Mouse (Mus musculus) MEL (cell line): Measurements from ENCODE around the gene Diablo. TPM values are rescaled to one million over a fixed set of nuclear protein-coding genes. Genes with fewer than 3 reads are reported as not detected.

Experiments used
- polyA plus RNA-seq, 2 experiments: library from polyadenylated mRNA; stranded (reverse) in 1 of 2; unstranded in 1 of 2; fragments of >175 nt in 1 of 2; fragments of >200 nt in 1 of 2; gene quantifications; 2 replicates each; pipeline versions ENCODE4 v1.2.1 to v1.2.4; 2012; ENCODE audit warnings: low replicate concordance in 2 of 2, low read depth in 1 of 2; ENCODE audit not compliant: insufficient read length in 2 of 2, insufficient read depth in 1 of 2, missing spikeins in 1 of 2
- total RNA-seq: library from RNA; depleted of rRNA; stranded (reverse); fragments of 300-350 nt; gene quantifications from 2 replicates; pipeline ENCODE4 v1.2.3, GENCODE M21; 2012; rRNA removed

Diablo gene
- total and polyA plus RNA-seq, 3 experiments: 48.9 to 70.8 TPM; not detected in 1

Other genes with a start within 250 kb of the Diablo start
- gene Bcl7a, start 180.3 kb downstream of the Diablo start, total RNA-seq: 3.1 and 3.5 TPM in 2 replicates
- gene Bcl7a, start 180.3 kb downstream of the Diablo start, polyA plus RNA-seq: 10 to 100 TPM in 1 of 2 experiments, not detected in 1; 11.0 TPM
- 5.2 and 5.7 TPM in 2 replicates for gene Mlxip, start 129.4 kb downstream of the Diablo start, total RNA-seq
- 10 to 100 TPM in 1 of 2 experiments, not detected in 1; 21.9 TPM for gene Mlxip, start 129.4 kb downstream of the Diablo start, polyA plus RNA-seq
- gene Lrrc43, start 34.9 kb downstream of the Diablo start, total RNA-seq: not detected in 2 replicates
- not detected for gene Lrrc43, start 34.9 kb downstream of the Diablo start, polyA plus RNA-seq
- not detected in 2 replicates for gene Il31, start 34.7 kb downstream of the Diablo start, total RNA-seq
- gene Il31, start 34.7 kb downstream of the Diablo start, polyA plus RNA-seq: not detected
- gene B3gnt4, start 13.7 kb downstream of the Diablo start, total RNA-seq: 0.23 and 0.39 TPM in 2 replicates
- under 1 TPM in 1 of 2 experiments, not detected in 1; 0.25 TPM for gene B3gnt4, start 13.7 kb downstream of the Diablo start, polyA plus RNA-seq
- gene Gm49027, start 1.3 kb upstream of the Diablo start, total RNA-seq: 0.54 TPM in 1 of 2 replicates, not detected in the other
- under 1 TPM in 1 of 2 experiments, not detected in 1; 0.53 TPM for gene Gm49027, start 1.3 kb upstream of the Diablo start, polyA plus RNA-seq
- 20.9 and 21.4 TPM in 2 replicates for gene Vps33a, start 48.9 kb upstream of the Diablo start, total RNA-seq
- 10 to 100 TPM in 1 of 2 experiments, not detected in 1; 23.9 TPM for gene Vps33a, start 48.9 kb upstream of the Diablo start, polyA plus RNA-seq
- 13.3 and 16.2 TPM in 2 replicates for gene Clip1, start 160.4 kb upstream of the Diablo start, total RNA-seq
- gene Clip1, start 160.4 kb upstream of the Diablo start, polyA plus RNA-seq: 10 to 100 TPM in 1 of 2 experiments, not detected in 1; 23.0 TPM
- 17.2 and 18.4 TPM in 2 replicates for gene Zcchc8, start 196.9 kb upstream of the Diablo start, total RNA-seq
- 10 to 100 TPM in 1 of 2 experiments, not detected in 1; 57.4 TPM for gene Zcchc8, start 196.9 kb upstream of the Diablo start, polyA plus RNA-seq
- gene Rsrc2, start 225.2 kb upstream of the Diablo start, total RNA-seq: 55.2 and 56.9 TPM in 2 replicates
- 10 to 100 TPM in 1 of 2 experiments, not detected in 1; 82.9 TPM for gene Rsrc2, start 225.2 kb upstream of the Diablo start, polyA plus RNA-seq
- gene Kntc1, start 225.5 kb upstream of the Diablo start, total RNA-seq: 27.0 and 28.5 TPM in 2 replicates
- gene Kntc1, start 225.5 kb upstream of the Diablo start, polyA plus RNA-seq: 10 to 100 TPM in 1 of 2 experiments, not detected in 1; 29.7 TPM